Mouse (Mus musculus) liver, embryonic 18 days (tissue): Measurements from ENCODE around the gene Gm5134. TPM values are rescaled to one million over a fixed set of nuclear protein-coding genes. Genes with fewer than 3 reads are reported as not detected.

Source experiments
- polyA plus RNA-seq: library from polyadenylated mRNA; depleted of rRNA; stranded (reverse); fragments of >200 nt; gene quantifications from 2 replicates; pipeline ENCODE4 v1.2.3, GENCODE M21; 2012; rRNA removed

Gm5134 gene
- polyA plus RNA-seq, result 0.23 and 0.24 TPM in 2 replicates

GRCm38 (mm10) chr10:75954381-75954811 lies at the start of gene Gm5134:
Gene Gm5134 (plus strand): TSS chr10:75954514.

DNA sequence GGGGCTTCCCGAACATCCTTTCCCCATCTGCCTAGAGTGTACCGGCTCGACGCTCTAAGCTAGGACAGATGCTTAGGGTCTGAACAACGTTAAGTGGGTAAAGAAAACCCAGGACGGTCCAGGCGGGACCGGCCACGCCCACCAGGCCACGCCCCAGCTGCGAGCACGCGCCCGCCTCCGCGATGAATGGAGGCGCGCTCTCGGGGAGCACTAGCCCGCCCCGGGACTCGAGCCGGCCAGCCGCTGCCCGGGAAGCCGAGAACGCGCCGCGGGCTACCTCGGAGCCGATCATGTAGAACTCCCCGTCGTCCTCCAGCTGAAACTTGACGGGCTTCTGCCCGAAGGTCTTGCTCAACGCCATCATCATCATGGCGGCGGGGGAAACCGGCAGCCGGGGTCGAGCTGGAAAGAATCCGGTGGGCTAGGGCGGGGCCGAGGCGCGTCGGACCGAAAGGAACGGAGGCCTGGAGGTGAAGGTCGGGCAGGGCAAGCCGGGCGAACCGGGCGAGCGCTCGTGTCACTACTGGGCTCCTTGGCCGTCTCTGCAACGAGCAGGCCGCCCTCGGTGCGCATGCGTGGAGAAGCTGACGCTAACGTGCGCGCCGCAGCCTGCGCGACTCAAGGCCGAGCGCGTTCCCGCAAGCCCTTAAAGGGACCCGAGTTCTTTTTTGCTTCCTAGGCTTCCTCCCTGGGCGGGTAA lies 33.1 kb upstream of the Gm5134 start, which contains the start of gene Smarcb1:
Gene Smarcb1 (minus strand): TSS at position 592 of the 700 bp plus-strand sequence.

GRCm38 (mm10) chr10:75932891-75933290 lies 21.4 kb upstream of the Gm5134 start, which contains the start of gene Chchd10:
Gene Chchd10 (plus strand): TSS chr10:75933130.

DNA sequence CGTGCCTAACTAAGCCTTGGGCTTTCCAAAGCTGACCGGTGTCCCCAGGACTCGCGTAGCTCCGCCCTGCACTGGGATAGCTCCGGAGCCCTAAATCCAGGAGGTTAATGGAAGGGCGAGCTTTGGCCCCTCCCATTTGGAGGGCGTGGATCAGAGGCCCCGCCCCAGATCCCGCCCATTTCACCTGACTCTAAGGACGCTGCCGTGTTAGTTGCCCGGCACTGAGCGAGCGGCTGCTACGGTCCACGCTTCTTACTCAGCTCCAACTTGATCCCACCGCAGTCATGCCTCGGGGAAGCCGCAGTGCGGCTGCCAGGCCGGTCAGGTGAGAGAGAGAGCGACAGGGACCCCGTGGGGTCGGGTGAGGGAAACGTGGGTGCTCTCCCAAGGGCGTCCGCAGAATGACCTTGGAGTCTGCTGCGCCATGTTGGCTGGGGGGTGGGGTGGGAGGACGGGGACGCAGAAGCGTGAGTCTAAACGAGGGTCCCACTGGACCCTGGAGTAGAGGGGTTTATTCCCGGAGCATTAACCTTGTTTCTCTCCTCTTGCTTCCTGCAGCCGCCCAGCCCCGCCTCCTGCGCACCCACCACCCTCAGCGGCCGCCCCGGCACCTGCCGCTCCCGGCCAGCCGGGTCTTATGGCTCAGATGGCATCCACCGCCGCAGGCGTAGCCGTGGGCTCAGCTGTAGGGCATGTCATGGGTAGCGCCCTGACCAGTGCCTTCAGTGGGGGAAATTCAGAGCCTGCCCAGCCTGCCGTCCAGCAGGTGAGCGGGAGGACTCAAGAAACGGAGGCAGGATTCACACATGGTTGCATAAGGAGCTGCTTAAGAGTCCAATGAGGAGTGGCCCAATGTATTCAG lies 18.4 kb upstream of the Gm5134 start, which contains the start of gene Mmp11:
Gene Mmp11 (minus strand): TSS at position 817 of the 862 bp plus-strand sequence.

GRCm38 (mm10) chr10:75940520-75940919 lies 13.8 kb upstream of the Gm5134 start, which contains the start of gene Gm867:
Gene Gm867 (minus strand): TSS chr10:75940672.

DNA sequence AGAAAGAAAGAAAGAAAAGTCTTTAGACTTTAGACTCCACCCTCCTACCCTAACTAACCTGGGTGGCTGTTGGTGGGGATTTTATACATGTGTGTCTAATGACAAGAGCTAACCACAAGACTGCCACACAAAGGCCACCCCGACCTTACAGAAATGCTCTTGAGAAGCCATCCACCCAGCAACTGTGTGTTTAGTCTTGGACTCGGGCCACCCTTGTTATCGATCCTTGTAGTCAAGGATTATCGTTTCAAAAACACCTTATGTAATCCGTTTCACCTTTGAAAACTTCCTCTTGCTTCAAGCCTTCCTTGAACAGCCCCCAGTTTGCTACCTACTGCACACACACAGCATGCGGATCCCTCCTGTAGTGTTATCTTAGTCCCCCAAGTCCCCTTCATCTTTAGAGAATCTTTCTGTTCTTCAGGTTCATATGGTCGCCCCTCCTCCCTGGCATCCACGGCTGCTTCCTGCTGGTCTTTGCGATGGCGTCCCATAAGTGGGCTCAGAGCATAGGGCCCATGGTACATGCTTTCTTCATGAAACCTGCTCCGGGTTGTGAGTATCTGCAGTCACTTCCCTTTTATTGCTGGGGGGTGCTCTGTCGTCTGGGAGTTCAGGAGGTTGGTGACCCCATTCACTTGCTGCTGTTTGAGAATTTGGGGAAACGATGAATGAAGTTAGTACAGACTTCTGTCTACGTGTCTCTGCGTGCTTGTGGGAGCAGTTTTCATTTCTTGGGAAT lies 11.4 kb upstream of the Gm5134 start, which contains the start of gene Vpreb3:
Gene Vpreb3 (plus strand): TSS at position 322 of the 742 bp plus-strand sequence.

DNA sequence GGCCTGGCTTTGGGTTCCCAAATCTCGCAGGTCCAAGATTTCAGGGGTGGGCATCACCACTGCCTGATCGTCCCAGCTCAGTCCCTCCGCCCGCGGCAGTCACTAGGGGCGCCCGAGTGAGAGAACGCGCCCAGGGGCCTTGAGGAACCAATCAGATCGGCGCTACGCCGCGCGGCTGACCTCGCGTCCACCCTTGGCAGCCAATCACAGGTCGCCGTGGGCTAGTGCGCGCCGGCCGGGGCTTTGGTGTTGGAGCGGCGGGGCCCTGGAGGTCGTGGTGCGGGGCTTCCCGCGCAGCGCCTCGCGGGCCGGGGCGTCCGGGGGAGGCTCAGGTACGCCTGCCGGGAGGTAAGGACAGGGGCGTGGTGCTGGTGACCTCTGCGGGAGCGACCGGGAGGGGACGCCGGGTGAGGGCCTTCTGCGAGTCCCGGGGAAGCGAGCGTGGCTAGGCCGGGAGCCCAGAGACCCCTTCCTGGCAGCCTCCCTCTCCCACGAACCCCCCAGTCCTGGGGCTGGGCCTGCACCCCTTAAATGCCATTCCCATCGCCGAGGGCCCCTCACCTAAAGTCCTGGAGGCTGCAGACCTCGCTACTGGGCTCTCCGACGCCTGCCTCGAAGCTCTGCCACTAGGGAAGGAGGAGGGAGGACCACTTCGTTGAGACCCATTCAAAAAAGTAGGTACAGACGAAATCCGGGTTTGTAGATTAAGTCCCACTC lies 78.2 kb downstream of the Gm5134 start, which contains the start of gene Zfp280b:
Gene Zfp280b (plus strand): TSS at position 249 of the 717 bp plus-strand sequence.

Other genes with a start within 250 kb of the Gm5134 start
- gene Cabin1, start 190.2 kb upstream of the Gm5134 start, polyA plus RNA-seq, result 9.1 and 10.2 TPM in 2 replicates
- 364 and 391 TPM in 2 replicates for gene Ddt, start 181.1 kb upstream of the Gm5134 start, polyA plus RNA-seq
- 0.07 TPM in 1 of 2 replicates, not detected in the other for gene Gm20441, start 173.6 kb upstream of the Gm5134 start, polyA plus RNA-seq
- 14.6 and 18.6 TPM in 2 replicates for gene Gstt3, start 173.1 kb upstream of the Gm5134 start, polyA plus RNA-seq
- 287 and 357 TPM in 2 replicates for gene Gstt1, start 155.9 kb upstream of the Gm5134 start, polyA plus RNA-seq
- gene Gstt4, start 132.0 kb upstream of the Gm5134 start, polyA plus RNA-seq, result 0.05 TPM in 1 of 2 replicates, not detected in the other
- gene Gstt2, start 117.1 kb upstream of the Gm5134 start, polyA plus RNA-seq, result 83.1 and 102 TPM in 2 replicates
- gene Mif, start 94.3 kb upstream of the Gm5134 start, polyA plus RNA-seq, result 1,404 and 1,705 TPM in 2 replicates
- 0.78 and 1.6 TPM in 2 replicates for gene Derl3, start 61.1 kb upstream of the Gm5134 start, polyA plus RNA-seq
- gene Smarcb1, start 32.9 kb upstream of the Gm5134 start, polyA plus RNA-seq, result 16.7 and 17.9 TPM in 2 replicates
- gene Chchd10, start 21.4 kb upstream of the Gm5134 start, polyA plus RNA-seq, result 218 and 226 TPM in 2 replicates
- 1.7 and 2.3 TPM in 2 replicates for gene Mmp11, start 18.0 kb upstream of the Gm5134 start, polyA plus RNA-seq
- gene Gm867, start 13.8 kb upstream of the Gm5134 start, polyA plus RNA-seq, result 13.6 and 15.6 TPM in 2 replicates
- 24.5 and 38.1 TPM in 2 replicates for gene Vpreb3, start 11.5 kb upstream of the Gm5134 start, polyA plus RNA-seq
- 5.5 and 5.6 TPM in 2 replicates for gene Zfp280b, start 78.1 kb downstream of the Gm5134 start, polyA plus RNA-seq
- gene Slc5a4b, start 156.4 kb downstream of the Gm5134 start, polyA plus RNA-seq, result 0.01 TPM in 1 of 2 replicates, not detected in the other
- gene Slc5a4a, start 192.9 kb downstream of the Gm5134 start, polyA plus RNA-seq, result 0.01 and 0.04 TPM in 2 replicates